Mouse (Mus musculus) embryonic facial prominence, embryonic 11.5 days (tissue): ENCODE data around the gene Mapk10. TPM values are rescaled to one million over a fixed set of nuclear protein-coding genes. Genes with fewer than 3 reads are reported as not detected.

Experiments
- ATAC-seq: fragments of 200-750 bp; cut with Nextera tagmentation; replicated peaks from 2 replicates; pipeline ENCODE4 v1.8.0; 2017; ENCODE audit warnings: low read depth; ENCODE audit not compliant: insufficient number of reproducible peaks, low FRiP score, low TSS enrichment
- DNase-seq: peaks from one replicate; pipeline ENCODE4 v3.0.0-alpha.2; 2015; ENCODE audit warnings: low spot score
- H3K27ac ChIP-seq: fragments of 300-500 bp; sonication (generic); replicated peaks from 2 replicates; pipeline ENCODE4 v1.5.1; 2014; ENCODE audit warnings: mild to moderate bottlenecking, low read depth, low read length, control low read depth
- H3K27me3 ChIP-seq: fragments of 300-500 bp; sonication (generic); 2 replicates; pipeline ENCODE4 v1.6.1; 2014; ENCODE audit warnings: mild to moderate bottlenecking, low read length, moderate library complexity, mixed read lengths; ENCODE audit not compliant: control insufficient read depth, insufficient read depth
- H3K36me3 ChIP-seq: fragments of 300-500 bp; sonication (generic); replicated peaks from 2 replicates; pipeline ENCODE4 v1.6.1; 2014; ENCODE audit warnings: low read depth, mild to moderate bottlenecking, low read length, moderate library complexity, mixed read lengths; ENCODE audit not compliant: control insufficient read depth, insufficient read depth
- H3K4me1 ChIP-seq: fragments of 300-500 bp; sonication (generic); 2 replicates; pipeline ENCODE4 v1.6.1; 2014; ENCODE audit warnings: low read length, mixed read lengths; ENCODE audit not compliant: control insufficient read depth, insufficient read depth
- H3K4me2 ChIP-seq: fragments of 300-500 bp; sonication (generic); 2 replicates; pipeline ENCODE4 v1.6.1; 2014; ENCODE audit warnings: low read depth, mild to moderate bottlenecking, control low read depth, low read length, moderate library complexity
- H3K4me3 ChIP-seq: fragments of 300-500 bp; sonication (generic); 2 replicates; pipeline ENCODE4 v1.5.1; 2014; ENCODE audit warnings: low read depth, low read length, control low read depth
- H3K9ac ChIP-seq: fragments of 300-500 bp; sonication (generic); replicated peaks from 2 replicates; pipeline ENCODE4 v1.6.1; 2014; ENCODE audit warnings: mild to moderate bottlenecking, control low read depth, low read length
- H3K9me3 ChIP-seq: fragments of 300-500 bp; sonication (generic); replicated peaks from 2 replicates; pipeline ENCODE4 v1.6.1; 2016; ENCODE audit warnings: mild to moderate bottlenecking, low read length, inconsistent platforms, mixed read lengths; ENCODE audit not compliant: control insufficient read depth
- whole genome bisulfite sequencing: fragments of 180-500 bp; shearing (Covaris S2); extraction: QIAGEN DNeasy Blood & Tissue Kit; methylation state at CpG from one replicate; pipeline ENCODE4 v1.1.7; 2014; 5-methylcytosine and 5-hydroxymethylcytosine counted together
- polyA plus RNA-seq: library from polyadenylated mRNA; unstranded; fragments of >200 nt; fragmentation: Nextera tagmentation; extraction: Ambion mirVana; gene quantifications from 2 replicates; pipeline ENCODE4 v1.2.1, GENCODE M21; 2014

Gene Mapk10
- polyA plus RNA-seq, 1 experiment from 2014 or later: 11.9 TPM

DNA sequence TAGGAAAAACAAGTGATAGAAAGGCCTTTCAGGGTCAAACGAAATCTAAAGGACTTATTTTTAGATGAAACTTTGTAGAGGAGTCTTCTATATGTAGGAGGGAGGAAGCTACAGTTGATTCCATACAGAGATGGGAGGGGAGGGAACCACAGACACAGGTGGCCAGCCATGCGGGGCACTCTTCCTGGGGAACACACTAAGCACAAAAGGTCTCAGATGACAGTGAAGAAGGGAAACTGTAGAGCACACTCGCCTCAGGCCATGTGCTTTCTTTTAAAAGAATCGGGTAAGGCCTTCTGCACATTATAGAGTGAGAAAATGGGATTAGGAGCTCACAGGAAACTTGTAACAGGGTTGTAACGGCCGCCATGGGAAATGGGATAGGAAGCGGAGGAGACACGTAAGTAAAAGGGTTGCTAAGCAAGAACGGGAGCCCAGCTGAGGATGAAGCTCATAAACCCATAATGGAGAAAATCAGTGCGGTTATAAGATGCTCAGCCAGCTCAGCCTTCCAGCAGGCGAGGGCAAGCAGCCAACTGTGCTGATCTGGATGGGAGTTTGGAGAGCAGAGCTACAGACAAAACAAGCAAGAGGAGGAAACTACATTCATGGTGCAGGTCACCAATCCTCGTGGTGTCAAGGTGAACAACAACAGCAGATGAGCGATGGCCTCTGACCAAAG is 182.1 kb downstream of the Mapk10 start:
- no peak overlapping the region for H3K4me2 ChIP-seq
- 60% methylated on average over 13 of the region's 13 CpGs for WGBS
- DNase-seq (no peak), ATAC-seq (no peak)
- H3K9me3 ChIP-seq: 0 out of 2 replicates have a peak, but pooled peaks cover 1% of the 10 kb centered on the region
- H3K4me3 ChIP-seq: no peak overlapping the region
- H3K36me3 ChIP-seq: no peaks in the 10 kb centered on the region
- no peaks in the 10 kb centered on the region for H3K27me3 ChIP-seq
- H3K27ac ChIP-seq: no peak overlapping the region
- H3K4me1 ChIP-seq: no peaks in the 10 kb centered on the region
- H3K9ac ChIP-seq: no peak overlapping the region

DNA sequence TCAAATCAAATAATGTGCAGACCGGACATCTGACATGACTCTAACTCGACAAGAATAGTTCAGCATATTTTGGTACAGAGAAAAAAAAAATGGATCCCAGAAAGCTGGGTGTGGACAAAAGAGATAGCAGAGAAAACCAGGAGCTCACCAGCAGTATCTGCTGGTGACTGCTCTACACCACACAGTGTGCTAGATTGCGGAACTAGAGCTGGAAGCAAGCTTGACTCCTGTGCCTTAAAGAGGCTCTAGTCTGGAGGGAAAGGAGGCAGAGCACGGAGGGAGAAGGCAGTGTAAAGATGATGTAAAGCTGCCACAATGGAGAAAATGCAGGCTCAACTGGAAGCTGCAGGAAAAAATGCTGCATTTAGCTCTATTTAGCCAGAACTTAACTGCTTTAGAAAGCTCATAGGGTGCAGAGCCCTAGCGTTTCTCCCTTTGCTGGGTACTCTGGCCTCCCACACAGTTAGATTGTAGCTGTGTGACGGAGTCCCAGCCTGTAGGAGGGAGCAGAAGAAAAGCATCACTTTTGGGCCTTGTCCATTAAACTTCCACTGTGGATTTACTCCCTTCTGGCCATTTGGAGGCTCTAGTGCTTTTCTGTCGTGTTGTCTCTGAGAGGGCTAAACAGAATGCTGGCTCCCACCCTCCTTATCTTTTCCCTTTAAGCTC is 188.5 kb downstream of the Mapk10 start:
- Histone ChIP-seq H3K4me2 (no peak overlapping the region), H3K27ac (no peak overlapping the region), H3K9me3 (0 out of 2 replicates have a peak, but pooled peaks cover 2% of the 10 kb centered on the region), H3K4me3 (no peak overlapping the region), H3K27me3 (no peaks in the 10 kb centered on the region), H3K4me1 (no peaks in the 10 kb centered on the region), H3K36me3 (no peaks in the 10 kb centered on the region), H3K9ac (no peak overlapping the region)
- ATAC-seq (no peak), DNase-seq (no peak)
- 70% methylated on average over 7 of the region's 7 CpGs for WGBS

DNA sequence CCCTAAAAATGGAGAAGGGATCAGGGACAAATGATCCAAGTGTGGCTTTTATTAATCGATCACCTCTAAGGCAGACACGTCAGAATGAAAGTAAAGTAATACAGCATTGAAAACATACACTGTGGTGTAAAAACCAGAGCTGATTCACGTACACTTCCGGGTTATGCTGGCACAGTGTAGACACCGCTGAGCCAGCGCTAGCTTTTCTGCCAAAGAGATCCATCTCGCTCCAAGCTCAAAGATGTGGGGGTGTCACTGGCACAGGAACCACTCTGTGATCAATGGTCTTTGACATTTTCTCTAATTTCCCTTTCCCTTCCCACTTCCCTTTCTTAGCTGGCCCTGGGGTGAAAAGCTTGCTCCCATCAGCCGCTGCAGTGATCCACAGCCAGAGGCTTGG is 189.7 kb downstream of the Mapk10 start:
- H3K4me1 ChIP-seq: no peaks in the 10 kb centered on the region
- WGBS: 68% methylated on average over 8 of the region's 8 CpGs
- ATAC-seq: no peak
- H3K9me3 ChIP-seq: 0 out of 2 replicates have a peak, but pooled peaks cover 2% of the 10 kb centered on the region
- no peak for DNase-seq
- no peaks in the 10 kb centered on the region for H3K36me3 ChIP-seq
- no peak overlapping the region for H3K27ac ChIP-seq
- no peaks in the 10 kb centered on the region for H3K27me3 ChIP-seq
- H3K9ac ChIP-seq: no peak overlapping the region
- no peak overlapping the region for H3K4me3 ChIP-seq
- no peak overlapping the region for H3K4me2 ChIP-seq

DNA sequence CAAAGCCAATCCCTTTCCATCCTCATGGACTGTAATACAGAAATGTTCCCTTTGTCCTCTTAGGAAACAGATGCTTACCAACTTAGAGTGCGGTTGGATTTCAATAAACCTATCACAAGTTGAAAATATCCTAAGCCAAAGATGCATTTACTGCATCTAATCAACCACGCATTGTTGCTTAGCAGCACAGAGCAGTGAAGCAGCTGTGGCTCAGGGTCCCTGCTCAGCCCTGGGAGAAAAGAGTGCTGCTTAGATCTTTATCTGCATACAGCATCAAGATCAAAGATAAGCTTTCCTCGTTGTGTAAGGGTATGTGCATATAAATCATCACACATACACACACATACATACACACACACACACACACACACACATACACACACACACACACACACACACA is 190.2 kb downstream of the Mapk10 start:
- DNase-seq (peak; percentile 9), ATAC-seq (no peak)
- WGBS: 56% methylated on average over 3 of the region's 3 CpGs

DNA sequence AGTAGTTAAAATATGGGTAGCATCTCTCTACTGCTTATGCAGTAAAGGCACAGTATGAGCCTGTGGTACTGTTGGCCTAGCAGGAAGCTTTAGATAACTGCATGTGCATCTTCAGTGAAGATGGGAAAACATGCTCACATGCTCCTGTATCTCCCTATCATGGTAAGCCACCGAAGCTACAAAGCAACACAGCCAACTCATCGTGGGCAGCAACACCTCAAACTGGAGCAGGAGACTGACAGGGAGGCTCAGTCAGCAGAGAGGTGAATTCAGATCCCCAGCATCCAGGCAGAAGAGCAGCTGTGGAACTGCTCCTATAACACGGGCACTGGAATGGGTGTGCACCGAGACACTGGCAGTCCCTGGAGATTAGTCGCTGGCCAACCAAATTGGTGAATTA is 191.0 kb downstream of the Mapk10 start:
- Histone ChIP-seq H3K4me1 (no peaks in the 10 kb centered on the region), H3K9ac (no peak overlapping the region), H3K27me3 (no peaks in the 10 kb centered on the region), H3K27ac (no peak overlapping the region), H3K4me2 (no peak overlapping the region), H3K36me3 (no peaks in the 10 kb centered on the region), H3K4me3 (no peak overlapping the region), H3K9me3 (0 out of 2 replicates have a peak, but pooled peaks cover 2% of the 10 kb centered on the region)
- 90% methylated on average over 5 of the region's 5 CpGs for WGBS
- ATAC-seq (no peak), DNase-seq (no peak)

More for the DNA sequence above, 190.2 kb downstream of the Mapk10 start:
- H3K9me3 ChIP-seq: 0 out of 2 replicates have a peak, but pooled peaks cover 2% of the 10 kb centered on the region
- no peaks in the 10 kb centered on the region for H3K4me1 ChIP-seq
- H3K4me3 ChIP-seq: no peak overlapping the region
- no peak overlapping the region for H3K27ac ChIP-seq
- no peak overlapping the region for H3K4me2 ChIP-seq
- no peaks in the 10 kb centered on the region for H3K27me3 ChIP-seq
- no peaks in the 10 kb centered on the region for H3K36me3 ChIP-seq
- no peak overlapping the region for H3K9ac ChIP-seq

DNA sequence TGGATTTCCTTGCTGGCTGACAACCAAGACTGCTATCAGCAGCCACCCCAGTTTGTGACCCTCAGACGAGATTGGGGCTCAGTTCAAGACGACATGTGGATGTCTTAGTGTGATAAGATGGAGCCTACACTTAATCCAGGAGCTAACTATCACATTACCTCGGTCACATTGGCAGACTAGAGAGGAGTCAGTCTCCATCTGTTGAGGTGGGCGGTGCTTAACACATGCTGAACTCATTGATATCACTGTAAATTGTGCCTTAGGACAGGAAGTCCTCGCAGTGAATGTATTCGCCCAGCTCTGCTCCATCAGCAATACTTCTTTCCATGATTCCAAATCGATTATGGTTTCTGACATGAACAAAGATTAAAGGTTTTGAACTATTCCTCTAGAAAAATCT is 193.5 kb downstream of the Mapk10 start:
- Histone ChIP-seq H3K27ac (no peak overlapping the region), H3K9ac (no peak overlapping the region), H3K27me3 (no peaks in the 10 kb centered on the region), H3K4me1 (no peaks in the 10 kb centered on the region), H3K36me3 (no peaks in the 10 kb centered on the region), H3K4me3 (no peak overlapping the region), H3K9me3 (no peaks in the 10 kb centered on the region), H3K4me2 (no peak overlapping the region)
- ATAC-seq (no peak), DNase-seq (no peak)
- WGBS: 80% methylated on average over 7 of the region's 7 CpGs

DNA sequence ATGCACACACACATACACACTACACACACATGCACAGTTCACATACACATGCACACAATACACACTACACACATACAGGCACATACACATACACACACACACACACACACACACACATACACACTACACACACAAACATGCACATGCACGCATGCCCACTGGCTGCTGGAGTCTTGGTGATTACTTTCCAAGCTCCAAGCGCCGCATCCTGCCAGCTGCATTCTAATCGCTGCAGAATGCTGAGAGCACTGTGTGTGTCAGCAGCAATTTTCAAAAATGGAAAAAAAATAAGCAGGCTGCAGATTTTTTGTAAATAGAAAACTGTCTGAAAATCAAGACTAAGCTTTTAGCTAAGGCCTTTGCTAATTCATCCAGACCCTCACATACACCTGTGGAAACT is 196.8 kb downstream of the Mapk10 start:
- ATAC-seq: no peak
- Histone ChIP-seq H3K4me2 (no peak overlapping the region), H3K4me3 (no peak overlapping the region), H3K27ac (no peak overlapping the region), H3K36me3 (no peaks in the 10 kb centered on the region), H3K9ac (no peak overlapping the region), H3K9me3 (no peaks in the 10 kb centered on the region), H3K27me3 (no peaks in the 10 kb centered on the region), H3K4me1 (no peaks in the 10 kb centered on the region)
- 88% methylated on average over 4 of the region's 4 CpGs for WGBS
- DNase-seq: no peak

DNA sequence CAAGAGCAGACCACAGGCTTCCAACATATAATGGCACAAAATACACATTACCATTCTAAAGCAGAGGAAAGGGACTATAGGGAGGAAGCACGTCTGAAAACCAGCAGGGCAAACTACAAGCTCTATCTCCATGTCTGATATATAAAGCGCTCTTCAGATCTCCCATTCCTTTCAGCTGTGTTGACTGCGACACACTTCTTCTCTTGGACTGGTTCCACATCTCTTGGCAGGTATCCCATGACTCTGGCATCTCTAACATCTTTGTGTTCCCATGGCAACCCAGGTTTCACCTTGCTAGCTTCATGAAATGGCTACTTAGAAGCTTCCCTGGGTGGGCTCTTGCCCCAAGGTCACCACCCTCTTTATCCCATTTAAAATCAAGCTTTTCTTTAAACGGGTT is 202.2 kb downstream of the Mapk10 start:
- no peak for DNase-seq
- no peaks in the 10 kb centered on the region for H3K27me3 ChIP-seq
- no peak for ATAC-seq
- H3K9me3 ChIP-seq: no peaks in the 10 kb centered on the region
- WGBS: 90% methylated on average over 4 of the region's 4 CpGs
- H3K27ac ChIP-seq: no peak overlapping the region
- H3K36me3 ChIP-seq: no peaks in the 10 kb centered on the region
- H3K4me2 ChIP-seq: no peak overlapping the region
- H3K4me3 ChIP-seq: no peak overlapping the region
- no peak overlapping the region for H3K9ac ChIP-seq
- no peaks in the 10 kb centered on the region for H3K4me1 ChIP-seq
